Mouse (Mus musculus): ENCODE results near the gene Vsnl1.
A peak's percentile ranks its signal among the peaks of the same experiment; 100 is the strongest.

The Vsnl1 gene

GRCm38 (mm10) chr12:11384754-11385153, 51.7 kb downstream of the Vsnl1 start:
- no peak for DNase-seq (ENCODE audit: low spot score in 2 of 2)

GRCm38 (mm10) chr12:11379396-11379795, 57.0 kb downstream of the Vsnl1 start:
- DNase-seq (ENCODE audit: low spot score in 2 of 2), result no peak

GRCm38 (mm10) chr12:11370056-11370455, 66.4 kb downstream of the Vsnl1 start:
- DNase-seq (ENCODE audit: low spot score in 2 of 2), result no peak

GRCm38 (mm10) chr12:11367099-11367765, 69.2 kb downstream of the Vsnl1 start:
- DNase-seq (ENCODE audit: low spot score in 2 of 2), result no peak

- DNase-seq (ENCODE audit: low spot score in 2 of 2), result no peak
Observed at GRCm38 (mm10) chr12:11364870-11365269, 71.5 kb downstream of the Vsnl1 start.

- no peak for DNase-seq (ENCODE audit: low spot score in 2 of 2)
Observed at GRCm38 (mm10) chr12:11362435-11362834, 74.0 kb downstream of the Vsnl1 start.

- DNase-seq (ENCODE audit: low spot score in 2 of 2), result peak; percentile 17 to 22
Observed at GRCm38 (mm10) chr12:11350895-11351294, 85.5 kb downstream of the Vsnl1 start.

- DNase-seq (ENCODE audit: low spot score in 2 of 2), result no peak
Observed at GRCm38 (mm10) chr12:11349870-11350269, 86.5 kb downstream of the Vsnl1 start.

GRCm38 (mm10) chr12:11348423-11348822, 88.0 kb downstream of the Vsnl1 start:
- DNase-seq (ENCODE audit: low spot score in 2 of 2), result no peak

GRCm38 (mm10) chr12:11345963-11346362, 90.5 kb downstream of the Vsnl1 start:
- DNase-seq (ENCODE audit: low spot score in 2 of 2), result no peak

- DNase-seq (ENCODE audit: low spot score in 2 of 2), result no peak
Observed at GRCm38 (mm10) chr12:11342020-11342600, 94.3 kb downstream of the Vsnl1 start.

- DNase-seq (ENCODE audit: low spot score in 2 of 2), result no peak
Observed at GRCm38 (mm10) chr12:11338251-11338650, 98.2 kb downstream of the Vsnl1 start.

- DNase-seq (ENCODE audit: low spot score in 2 of 2), result peak; percentile 12
Observed at GRCm38 (mm10) chr12:11336845-11337244, 99.6 kb downstream of the Vsnl1 start.

- DNase-seq (ENCODE audit: low spot score in 2 of 2), result no peak
Observed at GRCm38 (mm10) chr12:11326483-11326882, 109.9 kb downstream of the Vsnl1 start.

GRCm38 (mm10) chr12:11324480-11324879, 111.9 kb downstream of the Vsnl1 start:
- no peak for DNase-seq (ENCODE audit: low spot score in 2 of 2)

GRCm38 (mm10) chr12:11317671-11318070, 118.7 kb downstream of the Vsnl1 start:
- no peak for DNase-seq (ENCODE audit: low spot score in 2 of 2)

- DNase-seq (ENCODE audit: low spot score in 2 of 2), result no peak
Observed at GRCm38 (mm10) chr12:11313840-11314239, 122.6 kb downstream of the Vsnl1 start.

- no peak for DNase-seq (ENCODE audit: low spot score in 2 of 2)
Observed at GRCm38 (mm10) chr12:11311106-11311505, 125.3 kb downstream of the Vsnl1 start.

- DNase-seq (ENCODE audit: low spot score in 2 of 2), result no peak
Observed at GRCm38 (mm10) chr12:11306753-11307645, 129.4 kb downstream of the Vsnl1 start.

- no peak for DNase-seq (ENCODE audit: low spot score in 2 of 2)
Observed at GRCm38 (mm10) chr12:11300858-11301257, 135.6 kb downstream of the Vsnl1 start.

- DNase-seq (ENCODE audit: low spot score in 2 of 2), result no peak
Observed at GRCm38 (mm10) chr12:11286382-11286781, 150.0 kb downstream of the Vsnl1 start.

- DNase-seq (ENCODE audit: low spot score in 2 of 2), result no peak
Observed at GRCm38 (mm10) chr12:11281584-11281983, 154.8 kb downstream of the Vsnl1 start.

GRCm38 (mm10) chr12:11279886-11280285, 156.5 kb downstream of the Vsnl1 start:
- DNase-seq (ENCODE audit: low spot score in 2 of 2), result no peak

All from spleen, postnatal 36 days (tissue).